Mouse (Mus musculus) liver, adult 2 months (tissue): ENCODE data around the gene Psors1c2. TPM values are rescaled to one million over a fixed set of nuclear protein-coding genes. Genes with fewer than 3 reads are reported as not detected.

ENCODE experiments used
- DNase-seq: peaks from one replicate; pipeline ENCODE4 v3.0.0-alpha.2; 2011; ENCODE audit warnings: low read depth, low spot score; ENCODE audit errors: extremely low read depth
- H3K27ac ChIP-seq: fragments of 200-500 bp; replicated peaks from 2 replicates; pipeline ENCODE4 v1.5.1; 2012; ENCODE audit warnings: low read depth, mild to moderate bottlenecking, control low read depth, inconsistent platforms, low read length; ENCODE audit not compliant: insufficient read depth
- H3K27me3 ChIP-seq: fragments of 200-500 bp; 2 replicates; pipeline ENCODE4 v1.6.1; 2012; ENCODE audit warnings: mild to moderate bottlenecking, moderate library complexity, low read length, inconsistent platforms; ENCODE audit not compliant: control insufficient read depth, insufficient read depth
- H3K36me3 ChIP-seq: fragments of 200-500 bp; 2 replicates; pipeline ENCODE4 v1.6.1; 2012; ENCODE audit warnings: low read length, inconsistent platforms; ENCODE audit not compliant: control insufficient read depth, insufficient read depth
- H3K4me1 ChIP-seq: fragments of 200-500 bp; 2 replicates; pipeline ENCODE4 v1.6.1; 2011; ENCODE audit warnings: low read length; ENCODE audit not compliant: control insufficient read depth, insufficient read depth
- H3K4me3 ChIP-seq: fragments of 200-500 bp; 2 replicates; pipeline ENCODE4 v1.5.1; 2011; ENCODE audit warnings: low read depth, mild to moderate bottlenecking, control low read depth, low read length, moderate library complexity; ENCODE audit not compliant: insufficient read depth
- H3K79me2 ChIP-seq: fragments of 200-500 bp; 2 replicates; pipeline ENCODE4 v1.6.1; 2012; ENCODE audit warnings: inconsistent platforms, mild to moderate bottlenecking, low read length, moderate library complexity; ENCODE audit not compliant: control insufficient read depth, insufficient read depth
- H3K9ac ChIP-seq: fragments of 200-500 bp; 2 replicates; pipeline ENCODE4 v1.6.1; 2012; ENCODE audit warnings: low read depth, mild to moderate bottlenecking, control low read depth, inconsistent platforms, low read length
- CTCF ChIP-seq: fragments of 200-500 bp; IDR thresholded peaks from 2 replicates; pipeline ENCODE4 v1.5.1; 2011; ENCODE audit warnings: low read depth, low read length, control low read depth
- POLR2A ChIP-seq: fragments of 200-500 bp; IDR thresholded peaks from 2 replicates; pipeline ENCODE4 v1.6.1; 2011; ENCODE audit warnings: low read length, control low read depth; ENCODE audit not compliant: insufficient read depth; ENCODE audit errors: extremely low read depth
- WGBS: fragments of 180-500 bp; shearing (Covaris S2); methylation state at CpG from one replicate; pipeline ENCODE4 v1.1.7; 2018; 5-methylcytosine and 5-hydroxymethylcytosine counted together
- polyA plus RNA-seq: library from polyadenylated mRNA; depleted of rRNA; stranded (reverse); fragments of >200 nt; gene quantifications from 2 replicates; pipeline ENCODE4 v1.2.3, GENCODE M21; 2012
- total RNA-seq: library from RNA; depleted of rRNA; stranded (reverse); fragments of >200 nt; gene quantifications from 2 replicates; pipeline ENCODE4 v1.2.3, GENCODE M21; 2014

The Psors1c2 gene
- total and polyA plus RNA-seq, 2 experiments, result not detected

DNA sequence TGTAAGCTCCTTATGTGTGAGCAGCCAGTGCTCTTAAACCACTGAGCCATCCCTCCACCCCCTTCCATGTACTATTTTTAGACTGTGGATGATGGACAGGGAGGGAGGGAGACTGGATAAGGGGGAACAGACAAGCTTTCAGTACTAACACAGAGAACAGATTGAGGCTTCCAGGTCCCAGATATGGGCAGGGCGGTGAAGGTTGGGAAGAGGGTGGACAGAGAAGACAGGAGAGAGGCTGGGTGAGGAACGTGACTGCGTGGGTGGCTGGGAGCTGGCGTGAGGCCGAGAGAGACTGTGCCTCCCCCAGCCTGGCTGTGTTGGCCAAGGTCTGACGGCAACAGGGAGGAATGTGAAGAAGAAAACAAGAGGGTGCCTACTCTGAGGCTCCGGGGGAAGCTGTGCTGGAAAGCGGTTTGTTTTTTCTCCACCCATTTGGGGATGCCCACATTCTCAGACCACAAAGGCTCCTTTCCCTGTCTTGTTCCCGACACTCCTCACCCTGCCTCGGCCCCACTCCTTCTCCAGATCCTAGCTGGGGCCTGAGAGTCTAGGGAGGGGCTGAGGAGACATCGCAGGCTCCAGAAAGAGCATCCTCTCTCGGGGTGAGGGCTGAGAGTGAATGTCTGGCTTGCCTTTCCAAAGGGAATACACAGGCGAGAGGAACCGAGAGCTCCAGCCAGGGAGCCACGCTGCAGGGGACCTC is 16.6 kb downstream of the Psors1c2 start:
- 44% methylated on average over 15 of the region's 15 CpGs for WGBS
- DNase-seq, result no peak
- no peak overlapping the region for H3K9ac ChIP-seq

DNA sequence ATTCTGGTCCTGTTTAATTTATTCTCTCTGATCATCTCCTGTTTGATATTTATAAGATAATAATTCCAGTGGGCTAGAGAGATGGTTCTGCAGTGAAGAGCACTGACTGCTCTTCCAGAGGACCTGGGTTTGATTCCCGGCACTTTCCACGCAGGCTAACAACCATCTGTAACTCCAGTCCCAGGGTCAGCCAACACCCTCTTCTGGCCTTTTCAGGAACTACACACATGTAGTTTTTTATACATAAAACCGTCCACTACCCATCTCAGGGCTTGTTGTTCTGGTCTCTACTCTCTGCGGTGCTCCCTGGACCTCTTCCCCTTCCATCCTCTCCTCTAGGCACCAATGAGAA is 17.1 kb downstream of the Psors1c2 start:
- Histone ChIP-seq H3K9ac (no peak overlapping the region), H3K79me2 (no peaks in the 10 kb centered on the region), H3K27me3 (no peaks in the 10 kb centered on the region), H3K27ac (no peak overlapping the region), H3K4me3 (no peak overlapping the region), H3K36me3 (no peaks in the 10 kb centered on the region), H3K4me1 (no peaks in the 10 kb centered on the region)
- 94% methylated on average over 4 of the region's 4 CpGs for WGBS
- DNase-seq, result no peak
- TF ChIP-seq POLR2A (no peak), CTCF (no peak)

More for the DNA sequence above, 16.6 kb downstream of the Psors1c2 start:
- H3K79me2 ChIP-seq, result no peaks in the 10 kb centered on the region
- H3K4me1 ChIP-seq, result no peaks in the 10 kb centered on the region
- no peak for TF ChIP-seq CTCF
- H3K36me3 ChIP-seq, result no peaks in the 10 kb centered on the region
- no peak overlapping the region for H3K4me3 ChIP-seq
- H3K27me3 ChIP-seq, result no peaks in the 10 kb centered on the region
- H3K27ac ChIP-seq, result no peak overlapping the region

DNA sequence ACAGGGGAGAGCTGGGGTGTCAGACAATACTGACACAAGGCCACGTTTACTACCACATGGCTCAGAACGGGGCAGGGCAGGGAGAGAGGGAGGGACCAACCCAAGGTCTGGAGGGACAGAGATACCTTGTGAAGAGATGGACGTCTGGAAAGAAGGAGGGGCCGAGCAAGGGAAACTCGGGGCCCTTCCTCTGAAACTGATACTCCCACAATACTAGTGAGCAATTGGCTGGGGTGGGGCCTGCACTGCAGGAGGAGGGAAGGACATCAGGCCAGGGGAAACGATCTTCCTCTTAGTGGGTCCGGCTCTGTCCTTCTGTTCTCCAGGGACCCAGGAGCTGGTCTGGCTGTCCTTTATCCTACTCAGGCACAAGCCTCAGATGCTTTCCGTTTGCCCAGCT is 17.9 kb downstream of the Psors1c2 start:
- WGBS, result 85% methylated on average over 8 of the region's 8 CpGs
- Histone ChIP-seq H3K36me3 (no peaks in the 10 kb centered on the region), H3K9ac (no peak overlapping the region), H3K4me3 (no peak overlapping the region), H3K4me1 (no peaks in the 10 kb centered on the region), H3K27ac (no peak overlapping the region), H3K27me3 (no peaks in the 10 kb centered on the region), H3K79me2 (no peaks in the 10 kb centered on the region)
- TF ChIP-seq POLR2A (no peak), CTCF (no peak)
- no peak for DNase-seq

DNA sequence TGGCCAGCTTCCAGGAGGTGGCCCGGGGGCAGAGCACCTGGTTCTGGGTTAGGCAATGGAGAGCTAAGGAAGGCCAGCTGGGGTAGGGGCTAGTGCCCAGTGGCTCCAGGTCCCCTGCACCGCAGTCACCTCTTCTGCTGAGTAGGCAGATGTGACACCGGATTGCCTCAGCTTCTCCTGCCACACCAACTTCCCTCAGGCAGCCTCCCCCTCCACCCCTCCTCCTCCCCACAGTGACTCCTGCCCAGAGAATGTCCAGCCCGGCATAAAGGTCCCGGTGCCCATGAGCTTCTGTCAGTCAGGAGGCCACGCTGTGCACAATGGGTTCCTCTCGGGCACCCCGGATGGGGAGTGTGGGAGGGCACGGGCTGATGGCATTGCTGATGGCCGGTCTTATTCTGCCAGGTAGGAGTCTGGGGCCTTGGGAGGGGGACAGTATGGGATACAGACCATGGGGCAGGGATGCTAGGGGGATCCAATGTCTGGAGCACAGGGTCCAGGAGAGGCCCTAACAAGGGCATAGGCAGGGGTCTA is 18.9 kb downstream of the Psors1c2 start, which contains the start of gene Cdsn:
TSS of gene Cdsn (plus strand) at position 248 of the 534 bp plus-strand sequence.
- Histone ChIP-seq H3K4me1 (no peaks in the 10 kb centered on the region), H3K27ac (no peak within 1 kb of the TSS), H3K79me2 (no peaks in the 10 kb centered on the region), H3K9ac (no peak within 1 kb of the TSS), H3K36me3 (no peaks in the 10 kb centered on the region), H3K27me3 (no peaks in the 10 kb centered on the region), H3K4me3 (no peak within 1 kb of the TSS)
- no peak for TF ChIP-seq CTCF
- TF ChIP-seq POLR2A, result no peak
- WGBS, result 85% methylated on average over 10 of the region's 10 CpGs
- DNase-seq, result no peak

DNA sequence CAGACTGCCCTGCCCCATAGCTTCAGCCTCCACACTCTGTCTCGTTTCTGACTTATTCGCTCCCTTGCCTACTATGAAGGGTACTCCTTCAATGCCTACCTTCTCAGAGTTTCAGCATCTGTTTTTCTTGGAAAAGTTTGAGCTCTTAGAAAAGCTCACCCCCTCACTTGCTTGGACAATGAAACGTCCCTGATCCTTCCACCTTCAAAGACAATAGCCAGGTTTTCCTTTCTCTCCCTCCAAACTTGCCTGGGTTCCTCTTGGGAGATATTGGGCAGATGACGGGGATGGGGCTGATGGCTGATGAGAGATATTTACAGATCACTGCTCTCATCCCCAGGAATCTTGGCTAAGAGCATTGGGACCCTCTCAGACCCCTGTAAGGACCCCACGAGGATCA is 21.3 kb downstream of the Psors1c2 start:
- Histone ChIP-seq H3K36me3 (no peaks in the 10 kb centered on the region), H3K27ac (no peak overlapping the region), H3K4me3 (no peak overlapping the region), H3K27me3 (no peaks in the 10 kb centered on the region), H3K79me2 (no peaks in the 10 kb centered on the region), H3K4me1 (peaks cover 5% of the 10 kb centered on the region; the same call in 1 of the 2 replicates), H3K9ac (no peak overlapping the region)
- 81% methylated on average over 5 of the region's 5 CpGs for WGBS
- DNase-seq, result no peak
- TF ChIP-seq POLR2A (no peak), CTCF (no peak)

DNA sequence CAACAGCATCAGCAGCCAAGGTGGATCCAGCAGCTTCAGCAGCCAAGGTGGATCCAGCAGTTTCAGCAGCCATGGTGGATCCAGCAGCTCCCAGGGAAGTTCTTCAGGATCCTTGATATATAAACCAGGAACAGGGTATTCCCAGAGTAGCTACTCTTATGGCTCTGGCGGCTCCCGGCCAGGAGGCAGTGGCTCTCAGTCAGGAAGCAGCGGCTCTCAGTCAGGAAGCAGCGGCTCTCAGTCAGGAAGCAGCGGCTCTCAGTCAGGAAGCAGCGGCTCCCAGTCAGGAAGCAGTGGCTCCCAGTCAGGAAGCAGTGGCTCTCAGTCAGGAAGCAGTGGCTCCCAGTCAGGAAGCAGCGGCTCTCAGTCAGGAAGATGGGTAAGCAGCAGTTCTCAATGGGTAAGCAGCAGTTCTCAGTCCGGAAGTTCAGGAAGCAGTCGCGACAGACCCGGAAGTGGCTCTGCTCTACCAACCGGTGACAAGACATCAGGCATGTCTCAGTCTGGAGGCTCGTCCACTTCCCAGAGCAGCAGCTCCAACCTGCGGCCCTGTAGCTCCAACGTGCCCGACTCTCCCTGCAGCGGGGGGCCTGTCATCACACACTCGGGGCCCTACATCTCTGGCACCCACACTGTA is 21.9 kb downstream of the Psors1c2 start:
- peaks cover 5% of the 10 kb centered on the region; the same call in 1 of the 2 replicates for H3K4me1 ChIP-seq
- no peak for TF ChIP-seq CTCF
- no peak for TF ChIP-seq POLR2A

More for the DNA sequence above, 21.9 kb downstream of the Psors1c2 start:
- Histone ChIP-seq H3K79me2 (no peaks in the 10 kb centered on the region), H3K4me3 (no peak overlapping the region), H3K9ac (no peak overlapping the region), H3K27me3 (no peaks in the 10 kb centered on the region), H3K36me3 (no peaks in the 10 kb centered on the region), H3K27ac (no peak overlapping the region)
- 92% methylated on average over 18 of the region's 18 CpGs for WGBS
- no peak for DNase-seq
